Mouse (Mus musculus): ENCODE data around the gene Mug1.
"Not testable (repeated sequence)": the region's sequence is repeated elsewhere in the genome, so short reads cannot be mapped to it uniquely, and the experiment has no call there.

Gene Mug1

DNA sequence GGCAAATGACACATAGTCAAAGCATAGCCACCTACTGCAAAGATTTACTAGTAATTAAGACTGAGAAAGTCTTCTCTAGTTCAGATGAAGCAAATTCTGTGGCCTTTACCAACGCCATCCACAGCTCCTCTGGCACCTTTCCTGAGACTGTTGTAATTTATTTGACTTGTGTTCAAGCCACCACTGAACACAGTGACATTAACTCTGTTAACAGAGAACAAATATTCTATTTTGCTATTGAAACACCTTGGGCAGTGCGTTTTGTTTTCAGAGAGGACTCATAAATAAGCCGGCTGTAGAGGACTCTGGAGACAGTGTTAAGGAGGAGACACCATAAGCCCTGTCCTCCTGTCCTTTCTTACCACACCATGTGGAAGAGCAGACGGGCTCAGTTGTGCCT lies at the start of gene Mug1:
Gene Mug1, plus strand, starts transcription at position 271 of the 400 bp plus-strand sequence.
- not testable (repeated sequence) for DNase-seq

DNA sequence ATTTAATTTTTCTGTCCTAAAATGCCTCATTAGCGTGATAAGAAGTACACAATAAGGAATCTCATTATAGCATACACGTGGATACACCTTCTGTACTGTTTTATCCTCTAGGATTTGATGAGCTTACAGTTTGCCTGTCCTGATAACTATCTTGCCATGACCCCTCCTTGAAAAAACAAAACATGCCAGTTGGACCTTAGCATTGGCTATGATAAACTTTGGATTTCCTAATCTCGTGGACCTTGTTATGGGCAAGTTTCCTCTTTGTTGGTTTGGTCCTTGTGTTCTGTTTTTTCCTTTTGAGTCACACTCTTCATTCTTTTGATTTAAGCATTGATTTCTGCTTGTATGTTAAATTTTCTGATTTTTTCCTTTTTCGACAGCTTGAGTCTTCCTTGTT lies 10.3 kb upstream of the Mug1 start:
- no peak for DNase-seq

DNA sequence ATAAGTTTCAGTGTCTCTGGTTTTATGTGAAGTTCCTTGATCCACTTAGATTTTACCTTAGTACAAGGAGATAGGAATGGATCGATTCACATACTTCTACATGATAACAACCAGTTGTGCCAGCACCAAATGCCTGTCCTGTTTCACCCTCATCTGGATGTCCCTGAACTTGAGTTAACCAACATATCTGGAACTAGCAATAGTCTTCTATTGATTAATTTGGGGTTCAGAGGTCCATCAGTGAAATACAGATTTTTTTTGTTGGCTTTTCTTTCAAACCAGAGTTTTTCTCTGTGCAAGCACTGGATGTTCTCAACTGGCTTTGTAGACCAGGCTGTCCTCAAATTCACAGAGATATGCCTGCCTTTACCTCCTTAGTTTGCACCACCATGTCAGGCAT lies 2.0 kb upstream of the Mug1 start:
- DNase-seq, result no peak

GRCm38 (mm10) chr6:121848378-121848777 lies 10.0 kb downstream of the Mug1 start:
- DNase-seq, result no peak
